8 mouse cellular contexts compared by ENCODE assay signal in the genomic region with DNA sequence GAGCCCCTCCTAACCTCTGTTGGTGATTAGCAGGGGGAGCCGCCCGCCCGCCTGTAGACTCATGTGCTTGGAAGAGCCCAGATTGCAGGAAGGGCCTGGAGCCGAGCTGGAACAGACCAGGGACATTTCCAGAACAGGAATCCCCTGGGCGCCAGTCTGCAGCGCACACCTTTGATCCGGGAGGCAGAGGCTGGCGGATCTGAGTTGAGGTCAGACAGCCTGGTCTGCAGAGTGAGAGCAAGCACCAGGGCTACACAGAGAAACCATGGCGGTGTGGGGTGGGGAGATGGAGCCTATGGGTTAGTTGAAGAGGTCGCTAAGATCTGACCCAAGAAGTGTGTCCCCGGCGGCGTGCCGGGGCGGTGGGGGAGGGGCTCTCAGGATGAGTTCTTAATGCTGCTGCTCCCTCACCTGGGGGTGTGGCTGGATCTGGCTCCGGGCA. TPM values are rescaled to one million over a fixed set of nuclear protein-coding genes. Genes with fewer than 3 reads are reported as not detected.
DNase-seq lines count a peak whose midpoint lies in the region; ATAC-seq and TF ChIP-seq lines count a peak whose summit lies in the region.

No protein-coding gene starts in this region.

- H3K4me1 ChIP-seq in thymus, adult 2 months (replicated peaks; ENCODE audit: control insufficient read depth, insufficient read depth, low read length) = peaks cover 70% of the 10 kb centered on the region
- H3K4me1 ChIP-seq in embryonic facial prominence, embryonic 12.5 days = peaks cover 68% of the 10 kb centered on the region
- peaks cover 78% of the 10 kb centered on the region for H3K4me1 ChIP-seq in liver, embryonic 16.5 days (ENCODE audit: control insufficient read depth, low read depth, low read length)

- H3K27me3 ChIP-seq in thymus, adult 2 months (ENCODE audit: control insufficient read depth, insufficient read depth, low read length) = no peaks in the 10 kb centered on the region
- H3K27me3 ChIP-seq in embryonic facial prominence, embryonic 12.5 days = no peaks in the 10 kb centered on the region
- no peaks in the 10 kb centered on the region for H3K27me3 ChIP-seq in liver, embryonic 16.5 days (ENCODE audit: control insufficient read depth, insufficient read depth, low read depth, low read length)

- H3K9me3 ChIP-seq in embryonic facial prominence, embryonic 12.5 days = no peaks in the 10 kb centered on the region
- H3K9me3 ChIP-seq in liver, embryonic 16.5 days (replicated peaks; ENCODE audit: control insufficient read depth, low read length) = no peaks in the 10 kb centered on the region

- no peak overlapping the region for H3K27ac ChIP-seq in thymus, adult 2 months (ENCODE audit: control insufficient read depth, insufficient read depth, low read length)
- H3K27ac ChIP-seq in embryonic facial prominence, embryonic 12.5 days = peak overlapping the region; percentile 59
- peak overlapping the region; percentile 65; the same call in 1 of the 2 replicates for H3K27ac ChIP-seq in liver, embryonic 16.5 days (ENCODE audit: low read length)

- H3K4me2 ChIP-seq in embryonic facial prominence, embryonic 12.5 days (replicated peaks) = peak overlapping the region; percentile 16; the same call in 1 of the 2 replicates
- peak overlapping the region; percentile 30; the same call in 1 of the 2 replicates for H3K4me2 ChIP-seq in liver, embryonic 16.5 days (ENCODE audit: low read depth, low read length)

- peak; percentile 58 for DNase-seq in thymus, postnatal 14 days
- DNase-seq in thymus, adult 2 months = no peak
- DNase-seq in induced T-regulatory cell, adult 2 months (ENCODE audit: low read depth) = peak; percentile 63
- DNase-seq in B cell, adult 2 months = no peak
- no peak for DNase-seq in frontal cortex, postnatal 25 days (ENCODE audit: low spot score in 2 of 2)

- WGBS in thymus, adult 2 months = 22% methylated on average over 16 of the region's 16 CpGs
- 7% methylated on average over 15 of the region's 16 CpGs for whole genome bisulfite sequencing in embryonic facial prominence, embryonic 12.5 days
- WGBS in liver, embryonic 16.5 days (ENCODE audit: insufficient replicate concordance) = 17% methylated on average over 16 of the region's 16 CpGs

- TF ChIP-seq POLR2A in thymus, adult 2 months (IDR thresholded peaks at IDR 0.05; ENCODE audit: control insufficient read depth, extremely low read depth, insufficient read depth, low read length, poor library complexity) = no peak

- H3K4me3 ChIP-seq in thymus, adult 2 months (ENCODE audit: control insufficient read depth, insufficient read depth, low read length) = no peak overlapping the region
- no peak overlapping the region for H3K4me3 ChIP-seq in embryonic facial prominence, embryonic 12.5 days
- H3K4me3 ChIP-seq in liver, embryonic 16.5 days (ENCODE audit: low read depth, low read length) = peak overlapping the region; percentile 16; the same call in 1 of the 2 replicates

- ATAC-seq in embryonic facial prominence, embryonic 12.5 days (ENCODE audit: insufficient number of reproducible peaks, insufficient read depth, low FRiP score, low TSS enrichment) = no peak
- no peak for ATAC-seq in liver, embryonic 16.5 days (ENCODE audit: low read depth)
- ATAC-seq in megakaryocyte-erythroid progenitor cell, adult 5-6 weeks (replicated peaks; ENCODE audit: low FRiP score, low TSS enrichment, poor library complexity, severe bottlenecking) = no peak

- no peak for TF ChIP-seq CTCF in thymus, adult 2 months (IDR thresholded peaks at IDR 0.05; ENCODE audit: borderline replicate concordance, control insufficient read depth, extremely low read depth, insufficient read depth, low read length, poor library complexity)

- no peaks in the 10 kb centered on the region for H3K36me3 ChIP-seq in thymus, adult 2 months (ENCODE audit: control insufficient read depth, insufficient read depth, low read length)
- H3K36me3 ChIP-seq in embryonic facial prominence, embryonic 12.5 days = no peaks in the 10 kb centered on the region
- H3K36me3 ChIP-seq in liver, embryonic 16.5 days (ENCODE audit: control insufficient read depth, insufficient read depth) = no peaks in the 10 kb centered on the region

- H3K9ac ChIP-seq in embryonic facial prominence, embryonic 12.5 days = no peak overlapping the region
- H3K9ac ChIP-seq in liver, embryonic 16.5 days (ENCODE audit: low read depth, low read length) = peak overlapping the region; percentile 3; the same call in 1 of the 2 replicates

RNA-seq across cellular contexts. Expression of a gene that starts 25.0 kb away (rescaled TPM):
- 3,356 and 3,688 TPM in 2 replicates for polyA plus RNA-seq in thymus, adult 2 months (2012; rRNA removed)
- 1,232 and 1,233 TPM in 2 replicates for polyA plus RNA-seq in embryonic facial prominence, embryonic 12.5 days (2016; fragmentation: Nextera tagmentation; extraction: Ambion mirVana)
- 919 and 997 TPM in 2 replicates for polyA plus RNA-seq in liver, embryonic 16.5 days (2015; fragmentation: Nextera tagmentation; extraction: Ambion mirVana)
- total RNA-seq in megakaryocyte-erythroid progenitor cell, adult 5-6 weeks (2014; fragmentation: Nextera tagmentation) = 2,668 and 3,132 TPM in 2 replicates
- total RNA-seq in megakaryocyte-erythroid progenitor cell, adult 5-6 weeks (2017) = 1,591 and 2,082 TPM in 2 replicates

RNA-seq across cellular contexts. Expression of a gene that starts 27.8 kb away (rescaled TPM):
- polyA plus RNA-seq in thymus, adult 2 months (2012; rRNA removed) = 161 and 172 TPM in 2 replicates
- 46.8 and 47.1 TPM in 2 replicates for polyA plus RNA-seq in embryonic facial prominence, embryonic 12.5 days (2016; fragmentation: Nextera tagmentation; extraction: Ambion mirVana)
- polyA plus RNA-seq in liver, embryonic 16.5 days (2015; fragmentation: Nextera tagmentation; extraction: Ambion mirVana) = 17.2 and 19.1 TPM in 2 replicates
- 31.8 and 34.0 TPM in 2 replicates for total RNA-seq in megakaryocyte-erythroid progenitor cell, adult 5-6 weeks (2014; fragmentation: Nextera tagmentation)
- 36.1 and 47.5 TPM in 2 replicates for total RNA-seq in megakaryocyte-erythroid progenitor cell, adult 5-6 weeks (2017)

RNA-seq across cellular contexts. Expression of a gene that starts 30.7 kb away (rescaled TPM):
- 87.8 and 109 TPM in 2 replicates for polyA plus RNA-seq in thymus, adult 2 months (2012; rRNA removed)
- 56.1 and 57.9 TPM in 2 replicates for polyA plus RNA-seq in embryonic facial prominence, embryonic 12.5 days (2016; fragmentation: Nextera tagmentation; extraction: Ambion mirVana)
- 14.1 and 14.8 TPM in 2 replicates for polyA plus RNA-seq in liver, embryonic 16.5 days (2015; fragmentation: Nextera tagmentation; extraction: Ambion mirVana)
- total RNA-seq in megakaryocyte-erythroid progenitor cell, adult 5-6 weeks (2014; fragmentation: Nextera tagmentation) = 66.1 and 67.0 TPM in 2 replicates
- 31.2 and 54.2 TPM in 2 replicates for total RNA-seq in megakaryocyte-erythroid progenitor cell, adult 5-6 weeks (2017)

RNA-seq across cellular contexts. Expression of a gene that starts 49.8 kb away (rescaled TPM):
- 47.2 and 48.6 TPM in 2 replicates for polyA plus RNA-seq in thymus, adult 2 months (2012; rRNA removed)
- 23.2 and 25.9 TPM in 2 replicates for polyA plus RNA-seq in embryonic facial prominence, embryonic 12.5 days (2016; fragmentation: Nextera tagmentation; extraction: Ambion mirVana)
- polyA plus RNA-seq in liver, embryonic 16.5 days (2015; fragmentation: Nextera tagmentation; extraction: Ambion mirVana) = 4.6 and 6.5 TPM in 2 replicates
- 10.7 and 20.4 TPM in 2 replicates for total RNA-seq in megakaryocyte-erythroid progenitor cell, adult 5-6 weeks (2014; fragmentation: Nextera tagmentation)
- total RNA-seq in megakaryocyte-erythroid progenitor cell, adult 5-6 weeks (2017) = 3.4 and 7.2 TPM in 2 replicates

Comparison
In these comparisons a context has a peak if more than half of its experiments do, and no peak if none do; other contexts are left out.
1. DNase-seq: peak in thymus, postnatal 14 days (single experiment) and induced T-regulatory cell, adult 2 months (single experiment); none in thymus, adult 2 months (single experiment), B cell, adult 2 months (0 of 2) and frontal cortex, postnatal 25 days (0 of 2).